Mouse (Mus musculus) liver, postnatal 0 days (tissue): Measurements from ENCODE around the gene Hoxd3.

Experiments used
- CTCF ChIP-seq: sonication (generic); IDR thresholded peaks from 2 replicates; pipeline ENCODE4 v1.5.1; 2016; ENCODE audit warnings: antibody characterized with exemption, low read depth
- EP300 ChIP-seq: IDR thresholded peaks from 2 replicates; pipeline ENCODE4 v1.6.1; 2016; ENCODE audit warnings: antibody characterized with exemption, low read depth, mild to moderate bottlenecking

- TF ChIP-seq EP300 = no peak
- no peak for TF ChIP-seq CTCF
These were observed 691 bp upstream of the Hoxd3 start for GRCm38 (mm10) chr2:74710929-74711543.
